Mouse (Mus musculus) lung, postnatal 4 days (tissue): ENCODE measurements around the gene Txndc16.

Experiments
- DNase-seq, 2 experiments: peaks; one replicate each; pipeline ENCODE4 v3.0.0; 2021

Gene Txndc16

GRCm38 (mm10) chr14:45220090-45220956, at the start of gene Txndc16:
Gene Txndc16 (minus strand): TSS chr14:45220328.
- peak; percentile 83 to 84 for DNase-seq

- DNase-seq, result no peak
Observed at GRCm38 (mm10) chr14:45263831-45264592, 43.9 kb upstream of the Txndc16 start.

GRCm38 (mm10) chr14:45251548-45252076, 31.5 kb upstream of the Txndc16 start:
- DNase-seq, result no peak

GRCm38 (mm10) chr14:45241613-45242012, 21.5 kb upstream of the Txndc16 start:
- peak in 1 of 2 experiments; percentile 14 for DNase-seq

- no peak for DNase-seq
Observed at GRCm38 (mm10) chr14:45239042-45239441, 18.9 kb upstream of the Txndc16 start.

- DNase-seq, result no peak
Observed at GRCm38 (mm10) chr14:45220957-45221630, 966 bp upstream of the Txndc16 start.

GRCm38 (mm10) chr14:45219281-45220089, 643 bp downstream of the Txndc16 start, which contains the start of gene Gpr137c:
Gene Gpr137c (plus strand): TSS chr14:45219717.
- peak; percentile 98 to 99 for DNase-seq

GRCm38 (mm10) chr14:45217693-45218092, 2.4 kb downstream of the Txndc16 start:
- no peak for DNase-seq

- DNase-seq, result no peak
Observed at GRCm38 (mm10) chr14:45216711-45217340, 3.3 kb downstream of the Txndc16 start.

- no peak for DNase-seq
Observed at GRCm38 (mm10) chr14:45211431-45211830, 8.7 kb downstream of the Txndc16 start.

GRCm38 (mm10) chr14:45210683-45211082, 9.4 kb downstream of the Txndc16 start:
- no peak for DNase-seq

- DNase-seq, result no peak
Observed at GRCm38 (mm10) chr14:45200607-45201006, 19.5 kb downstream of the Txndc16 start.

GRCm38 (mm10) chr14:45190999-45191398, 29.1 kb downstream of the Txndc16 start:
- DNase-seq, result no peak

- no peak for DNase-seq
Observed at GRCm38 (mm10) chr14:45181611-45182010, 38.5 kb downstream of the Txndc16 start.

GRCm38 (mm10) chr14:45179606-45180005, 40.5 kb downstream of the Txndc16 start:
- DNase-seq, result no peak

- DNase-seq, result no peak
Observed at GRCm38 (mm10) chr14:45179186-45179585, 40.9 kb downstream of the Txndc16 start.

- no peak for DNase-seq
Observed at GRCm38 (mm10) chr14:45175012-45175740, 45.0 kb downstream of the Txndc16 start.

- no peak for DNase-seq
Observed at GRCm38 (mm10) chr14:45172260-45172659, 47.9 kb downstream of the Txndc16 start.

GRCm38 (mm10) chr14:45167366-45167765, 52.8 kb downstream of the Txndc16 start:
- DNase-seq, result no peak

GRCm38 (mm10) chr14:45155511-45156173, 64.5 kb downstream of the Txndc16 start:
- DNase-seq, result no peak
